Mouse (Mus musculus) Muller cell, postnatal 12 days (primary cell): ENCODE results near the gene Hapln4.

Experiments used
- DNase-seq: peaks from one replicate; pipeline ENCODE4 v3.0.0-alpha.2; 2015; ENCODE audit errors: inconsistent ontology term

Gene Hapln4

GRCm38 (mm10) chr8:70099276-70099675 is 16.0 kb downstream of the Hapln4 start:
- DNase-seq: no peak

DNA sequence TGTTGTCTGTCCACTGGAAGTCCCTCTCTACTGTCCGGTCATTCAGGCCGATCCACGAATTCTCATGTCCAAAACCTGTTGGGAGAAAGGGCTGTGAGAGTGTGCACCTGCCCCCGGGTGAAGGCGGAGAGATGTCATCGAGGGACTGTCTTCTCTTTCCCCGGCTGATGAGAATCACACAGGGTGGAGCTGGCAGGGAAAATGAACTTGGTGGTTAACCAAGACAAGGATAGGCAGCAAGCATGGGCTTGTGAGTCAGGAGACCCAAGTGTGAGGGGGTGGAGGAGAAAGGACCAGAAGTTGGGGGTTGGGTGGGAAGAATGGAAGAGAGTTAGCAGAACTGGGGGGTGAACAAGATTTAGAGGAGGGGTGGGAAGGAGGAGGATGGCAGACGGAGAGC is 17.0 kb downstream of the Hapln4 start:
- DNase-seq: no peak

GRCm38 (mm10) chr8:70104506-70104905 is 21.2 kb downstream of the Hapln4 start:
- DNase-seq: peak; percentile 63

DNA sequence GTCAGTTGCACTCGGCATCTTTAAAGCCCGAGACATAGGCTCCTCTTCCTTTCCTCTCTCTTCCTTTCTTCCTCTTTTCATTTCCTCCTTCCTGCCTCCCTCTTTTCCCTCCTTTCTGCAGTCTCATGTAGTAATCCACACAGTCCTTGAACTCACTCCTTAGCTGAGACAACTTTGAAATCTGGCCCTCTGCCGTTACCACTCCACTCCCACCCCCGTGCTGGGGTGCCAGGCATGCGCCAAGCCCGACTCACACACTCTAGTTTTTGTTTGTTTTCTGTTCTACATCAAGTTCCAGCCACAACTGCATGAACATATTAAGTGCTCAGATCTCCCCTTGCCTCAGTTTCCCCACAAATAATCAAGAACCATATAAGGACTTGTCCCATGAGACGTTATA is 21.7 kb downstream of the Hapln4 start:
- no peak for DNase-seq

GRCm38 (mm10) chr8:70110451-70110850 is 27.2 kb downstream of the Hapln4 start:
- no peak for DNase-seq

DNA sequence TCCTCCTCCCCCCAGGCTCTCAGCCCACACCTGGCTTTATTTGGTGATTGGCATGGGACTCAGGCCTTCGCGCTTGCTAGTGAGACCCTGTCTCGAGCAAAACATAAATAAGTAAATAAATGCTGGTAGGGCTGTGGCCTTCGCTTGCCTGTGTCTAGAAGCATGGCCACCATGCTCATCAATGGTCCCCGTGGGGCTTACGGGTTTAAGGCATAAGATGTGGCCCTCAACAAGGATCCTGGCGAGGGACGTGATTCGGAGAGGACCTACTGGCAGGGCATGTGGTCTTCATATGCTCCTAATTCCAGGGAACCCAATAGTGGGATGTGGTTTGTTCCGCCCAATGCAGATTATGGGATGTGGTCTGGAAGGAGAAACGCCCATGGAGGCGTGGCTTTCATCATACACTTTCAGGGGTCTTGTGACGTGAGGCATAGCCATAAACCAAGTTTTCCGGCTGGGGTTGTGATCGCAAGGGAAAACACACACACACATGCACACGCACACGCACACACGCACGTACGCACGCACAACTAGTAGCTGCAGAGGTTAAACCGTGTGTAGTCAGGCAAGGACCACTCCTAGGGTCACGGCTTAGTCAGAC is 28.0 kb downstream of the Hapln4 start:
- DNase-seq: no peak

- no peak for DNase-seq
Measured at GRCm38 (mm10) chr8:70112401-70113016, 29.3 kb downstream of the Hapln4 start.

- no peak for DNase-seq
Measured at GRCm38 (mm10) chr8:70114488-70114887, 31.2 kb downstream of the Hapln4 start.

DNA sequence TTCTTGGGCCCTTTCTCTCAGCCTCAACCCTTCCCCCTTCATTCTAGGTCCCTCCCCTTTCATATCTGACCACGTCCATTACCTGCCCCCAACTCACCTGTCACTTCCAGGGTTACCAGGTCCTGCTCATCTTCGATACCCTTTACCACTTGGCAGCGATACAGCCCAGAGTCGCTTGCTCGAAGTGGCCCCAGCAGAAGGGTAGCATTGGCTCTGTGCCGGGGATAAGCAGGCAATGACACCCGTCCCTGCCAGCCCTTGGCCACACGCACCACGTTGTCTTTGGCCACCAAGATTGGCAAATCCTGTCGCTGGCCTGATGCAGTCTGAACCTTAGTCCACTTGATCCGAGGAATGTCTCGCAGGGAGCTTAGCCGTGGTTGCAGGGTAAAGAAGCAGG is 31.6 kb downstream of the Hapln4 start:
- DNase-seq: no peak

DNA sequence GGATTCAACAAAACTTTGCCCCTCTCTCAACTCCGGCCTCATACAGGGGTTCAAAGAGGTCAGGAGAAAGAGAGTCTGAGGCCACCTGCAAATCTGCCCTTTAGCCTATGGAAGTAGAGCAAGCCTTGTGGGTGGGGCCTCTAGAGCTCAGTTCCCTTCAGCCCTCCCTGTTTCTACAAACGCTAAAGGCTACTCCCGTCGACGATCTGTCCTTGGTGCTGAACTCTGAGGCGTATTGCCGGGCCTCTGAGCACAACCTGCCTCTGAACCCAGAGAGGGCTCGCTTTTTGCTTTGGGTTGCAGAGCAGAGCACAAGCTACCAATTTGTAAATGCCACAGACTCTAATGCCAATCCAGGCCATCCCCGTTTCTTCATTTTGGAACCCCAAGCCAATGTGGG is 34.4 kb downstream of the Hapln4 start:
- peak; percentile 38 for DNase-seq

GRCm38 (mm10) chr8:70118726-70119700 is 35.8 kb downstream of the Hapln4 start:
- DNase-seq: no peak

DNA sequence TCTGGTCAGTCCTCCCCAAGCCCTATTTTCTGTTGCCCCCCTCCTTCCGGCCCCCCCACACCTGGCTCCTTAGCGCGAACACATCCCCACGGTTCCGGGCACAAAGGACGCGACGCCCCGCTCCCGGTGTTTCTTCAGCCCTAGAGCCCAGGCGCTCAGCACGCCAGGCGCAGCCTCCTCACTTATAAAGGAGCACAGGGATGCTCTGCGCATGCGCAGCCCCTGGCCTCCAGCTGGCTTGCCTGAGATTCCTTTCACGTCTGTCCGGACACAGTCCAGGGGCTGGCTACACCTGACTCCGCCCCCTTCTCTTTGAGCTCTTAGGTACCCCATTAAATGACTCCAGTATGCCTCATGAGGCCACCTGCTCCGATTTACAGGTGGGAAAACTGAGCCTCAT is 37.4 kb downstream of the Hapln4 start, which contains the start of gene Ncan:
TSS of gene Ncan (minus strand) at position 207 of the 400 bp plus-strand sequence.
- peak; percentile 50 for DNase-seq

DNA sequence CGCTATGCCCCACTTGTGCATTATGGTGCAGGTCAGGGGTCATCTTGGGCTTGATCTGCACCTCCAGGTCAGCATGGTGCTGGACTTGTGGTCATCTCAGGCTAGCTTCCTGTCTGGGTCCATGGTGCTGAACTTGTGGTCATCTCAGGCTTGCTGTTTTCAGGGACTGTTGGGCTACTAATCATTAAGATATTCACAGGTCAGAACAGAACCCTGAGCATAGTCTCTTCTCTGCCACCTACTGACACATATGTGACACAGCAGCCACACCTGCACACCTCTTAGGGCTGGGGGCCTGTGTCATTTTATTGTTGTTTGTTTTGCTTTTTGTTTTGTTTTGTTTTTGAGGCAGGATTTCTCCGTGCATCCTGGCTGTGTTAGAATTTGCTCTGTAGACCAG is 39.6 kb downstream of the Hapln4 start:
- DNase-seq: no peak

DNA sequence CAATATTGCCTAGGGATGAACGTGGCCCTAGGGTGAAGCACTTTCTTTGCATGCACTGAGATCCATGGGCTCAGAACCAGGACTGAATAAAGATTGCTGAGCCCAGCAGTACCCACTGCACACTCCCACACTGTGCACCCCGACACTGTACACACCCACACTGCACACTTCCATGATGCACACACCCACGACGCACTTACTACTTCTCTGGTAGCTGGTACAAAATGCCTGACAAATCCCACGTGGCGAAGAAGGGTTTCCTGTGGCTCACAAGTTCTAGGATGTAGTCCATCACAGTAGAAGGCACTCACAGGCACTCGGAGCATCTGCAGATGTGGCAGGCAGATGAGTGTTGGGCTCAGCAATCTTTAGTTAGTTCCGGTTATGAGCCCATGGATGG is 41.7 kb downstream of the Hapln4 start:
- DNase-seq: no peak

DNA sequence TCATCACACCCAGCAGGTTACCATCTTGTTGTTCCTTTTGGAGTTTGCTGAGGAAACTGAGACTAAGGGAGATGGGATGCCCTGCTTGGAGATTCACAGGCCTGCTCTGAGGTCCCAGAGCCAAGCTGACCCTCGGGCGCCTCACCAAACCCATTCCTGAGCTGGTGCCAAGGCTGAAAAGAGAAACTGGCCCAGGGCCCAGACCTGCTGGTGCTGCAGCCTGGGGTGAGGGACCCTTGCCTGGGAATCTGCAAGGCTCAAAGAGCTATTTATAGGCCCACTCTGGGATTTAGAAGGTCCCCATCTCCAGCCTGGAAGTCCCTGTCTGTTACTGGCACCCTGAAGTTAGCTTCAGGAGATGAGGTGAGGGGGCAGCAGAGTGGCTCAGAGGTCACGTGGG is 45.2 kb downstream of the Hapln4 start:
- peak; percentile 88 for DNase-seq

DNA sequence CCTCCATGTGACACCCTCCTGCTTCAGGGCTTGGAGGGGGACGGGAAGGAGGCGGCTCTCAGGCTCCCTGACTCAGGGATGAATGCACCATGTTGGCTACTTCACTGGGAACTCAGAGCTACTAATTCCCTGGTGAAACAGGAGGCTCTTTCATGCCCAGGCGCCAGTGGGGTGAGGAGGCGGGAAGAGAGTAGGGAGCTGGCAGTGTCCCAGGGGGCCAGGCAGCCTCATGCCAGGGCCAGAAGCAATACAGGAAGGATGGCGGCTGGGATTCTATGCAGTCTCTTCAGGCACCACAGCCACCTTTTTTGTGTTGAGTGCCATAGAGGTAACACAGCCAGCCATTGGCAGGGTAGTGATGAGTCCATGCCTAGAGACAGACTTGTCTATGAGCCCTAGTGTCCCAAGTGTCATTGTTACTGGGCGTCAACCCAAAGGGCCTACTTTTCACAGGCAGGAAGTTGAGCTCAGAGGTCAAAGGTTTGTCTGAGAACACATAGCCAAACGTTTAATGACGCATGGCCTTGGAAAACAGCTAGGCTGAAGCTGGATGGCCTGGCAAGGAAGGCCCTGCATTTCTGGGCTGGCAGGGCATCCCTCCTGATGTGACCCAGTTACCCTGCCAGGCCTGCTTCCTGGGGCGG is 46.2 kb downstream of the Hapln4 start:
- peak; percentile 96 for DNase-seq

- no peak for DNase-seq
Measured at GRCm38 (mm10) chr8:70130066-70130465, 46.8 kb downstream of the Hapln4 start.

DNA sequence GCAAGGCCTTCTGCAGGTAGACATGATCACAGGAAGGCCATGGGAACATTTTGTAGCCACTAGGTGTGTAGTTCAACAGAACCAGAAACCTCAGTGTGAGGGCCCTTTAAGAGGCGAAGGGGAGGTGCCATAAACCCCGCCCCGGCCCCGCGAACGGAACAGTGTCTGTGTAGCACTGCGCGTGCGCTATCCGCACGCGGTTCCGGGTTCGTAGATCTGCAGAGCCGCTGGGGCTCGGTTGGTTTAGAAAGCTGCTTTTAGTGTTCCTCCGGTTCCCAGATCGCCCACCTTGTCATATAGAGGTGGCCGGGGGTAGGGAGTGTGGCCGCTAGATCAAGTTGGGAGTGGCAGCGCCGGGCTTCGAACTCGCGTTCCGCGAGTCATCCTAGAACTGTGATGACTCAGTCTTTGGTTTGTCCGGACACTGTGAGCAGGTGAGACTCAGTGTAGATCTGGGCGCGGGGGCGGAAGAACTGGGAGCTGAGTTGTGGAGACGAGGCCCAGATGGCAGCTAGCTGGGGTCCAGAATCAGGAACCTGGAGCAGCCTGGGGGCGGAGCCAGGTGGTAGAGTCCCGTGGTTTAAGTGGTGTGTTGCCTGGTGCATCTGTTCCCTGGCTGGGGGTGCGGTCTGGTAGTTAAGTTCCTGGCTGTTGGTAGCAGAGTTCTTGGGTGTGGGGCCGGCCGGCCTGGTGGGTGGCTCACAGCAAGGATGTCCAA is 48.1 kb downstream of the Hapln4 start, which contains the start of gene Nr2c2ap:
TSS of gene Nr2c2ap (plus strand) at position 168 of the 718 bp plus-strand sequence.
- peak; percentile 90 for DNase-seq

DNA sequence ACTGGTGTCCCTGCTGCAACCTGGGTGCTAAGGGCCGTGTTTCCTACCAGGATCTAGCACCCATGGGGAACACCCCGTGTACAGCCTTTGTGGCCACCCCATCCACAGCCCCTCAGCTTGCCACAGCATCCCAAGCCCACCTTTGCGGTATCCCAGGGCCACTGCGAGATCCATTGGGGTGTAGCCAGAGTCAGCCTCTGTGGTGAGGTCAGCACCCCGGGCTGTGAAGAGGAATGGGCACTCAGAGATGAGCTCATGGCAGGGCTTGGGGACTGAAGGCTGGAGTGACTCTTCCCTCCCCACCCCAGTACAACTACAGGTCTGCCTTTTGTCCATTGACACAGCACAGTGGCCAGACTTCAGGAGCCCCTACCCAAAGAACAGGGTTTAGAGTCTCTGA is 50.8 kb downstream of the Hapln4 start:
- no peak for DNase-seq

GRCm38 (mm10) chr8:70134931-70135330 is 51.7 kb downstream of the Hapln4 start:
- no peak for DNase-seq

GRCm38 (mm10) chr8:70136591-70136990 is 53.3 kb downstream of the Hapln4 start:
- no peak for DNase-seq
